Mouse (Mus musculus) right cerebral cortex, adult 18-20 months (tissue): Measurements from ENCODE around the gene Gm10490.

Experiments
- DNase-seq: peaks from one replicate; pipeline ENCODE4 v3.0.0; 2022; ENCODE audit warnings: mixed read lengths

Gm10490 gene

DNA sequence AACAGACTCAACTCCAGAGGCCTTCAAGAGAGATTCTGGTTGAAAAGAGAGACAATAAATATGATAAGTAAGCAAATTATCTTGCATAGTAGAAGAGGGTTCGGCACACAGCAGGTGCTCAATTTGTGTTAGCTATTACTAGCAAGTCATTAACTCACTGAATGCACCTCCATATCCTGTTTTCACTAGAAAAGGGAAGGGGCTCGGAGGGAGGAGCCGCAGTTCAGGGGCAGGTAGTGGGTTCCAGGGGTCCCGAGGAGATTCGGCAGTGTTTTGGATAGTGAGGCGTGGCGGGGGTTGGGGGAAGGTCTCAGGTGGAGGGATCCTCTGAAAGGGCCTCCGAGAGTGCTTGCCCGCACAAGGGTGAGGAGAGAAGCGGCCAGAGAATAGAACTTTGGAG is 17.8 kb downstream of the Gm10490 start:
- DNase-seq: no peak

DNA sequence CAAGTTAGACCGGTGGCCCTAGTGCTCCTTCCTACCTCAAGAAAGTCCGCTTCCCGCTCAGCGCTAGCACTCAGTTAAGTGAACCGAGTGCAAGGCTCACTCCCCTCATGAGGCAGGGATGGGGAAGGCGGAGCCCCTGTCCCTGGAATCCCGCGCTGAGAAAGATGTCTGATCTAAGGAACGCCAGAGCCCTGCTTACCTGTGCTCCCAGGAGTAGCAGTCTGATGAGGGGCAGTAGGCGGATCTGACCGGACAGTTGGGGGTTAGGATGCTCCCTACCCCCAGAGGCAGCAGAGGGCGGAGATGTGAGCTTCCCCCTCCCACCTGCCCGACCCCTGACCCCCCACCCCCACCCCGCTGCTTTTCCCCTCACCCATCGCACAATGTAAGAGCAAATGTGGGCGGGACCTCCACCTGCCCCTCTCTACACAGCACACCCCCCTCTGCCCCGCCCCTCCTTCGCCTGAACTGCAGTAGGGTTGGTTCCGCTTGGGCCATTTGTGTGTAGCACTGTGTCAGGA is 19.0 kb downstream of the Gm10490 start, which contains the start of gene Eras:
Gene Eras, minus strand, starts transcription at position 338 of the 521 bp plus-strand sequence.
- DNase-seq: no peak

- no peak for DNase-seq
Observed at GRCm38 (mm10) chrX:7936874-7937273, 27.5 kb downstream of the Gm10490 start.

- no peak for DNase-seq
Observed at GRCm38 (mm10) chrX:7937667-7938066, 28.3 kb downstream of the Gm10490 start.

DNA sequence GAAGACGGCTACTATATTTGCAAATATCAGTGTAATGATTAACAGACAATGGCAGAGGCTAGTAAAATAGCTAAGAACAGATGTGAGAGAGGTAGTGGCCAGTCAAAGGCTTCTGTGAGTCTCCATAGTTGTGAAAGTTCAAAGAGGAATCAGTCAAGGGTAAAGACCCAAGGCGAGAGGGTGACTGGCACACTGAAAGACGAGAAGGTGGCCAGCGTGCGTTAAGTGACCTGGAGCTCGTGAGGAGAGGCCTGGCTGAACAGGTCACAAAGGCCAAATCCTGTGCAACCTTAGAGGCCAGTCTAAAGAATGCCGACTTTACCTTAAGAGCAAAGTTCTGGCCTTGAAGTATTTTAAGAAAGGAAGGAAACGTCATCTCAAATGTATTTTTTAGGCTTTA is 36.3 kb downstream of the Gm10490 start:
- DNase-seq: no peak

DNA sequence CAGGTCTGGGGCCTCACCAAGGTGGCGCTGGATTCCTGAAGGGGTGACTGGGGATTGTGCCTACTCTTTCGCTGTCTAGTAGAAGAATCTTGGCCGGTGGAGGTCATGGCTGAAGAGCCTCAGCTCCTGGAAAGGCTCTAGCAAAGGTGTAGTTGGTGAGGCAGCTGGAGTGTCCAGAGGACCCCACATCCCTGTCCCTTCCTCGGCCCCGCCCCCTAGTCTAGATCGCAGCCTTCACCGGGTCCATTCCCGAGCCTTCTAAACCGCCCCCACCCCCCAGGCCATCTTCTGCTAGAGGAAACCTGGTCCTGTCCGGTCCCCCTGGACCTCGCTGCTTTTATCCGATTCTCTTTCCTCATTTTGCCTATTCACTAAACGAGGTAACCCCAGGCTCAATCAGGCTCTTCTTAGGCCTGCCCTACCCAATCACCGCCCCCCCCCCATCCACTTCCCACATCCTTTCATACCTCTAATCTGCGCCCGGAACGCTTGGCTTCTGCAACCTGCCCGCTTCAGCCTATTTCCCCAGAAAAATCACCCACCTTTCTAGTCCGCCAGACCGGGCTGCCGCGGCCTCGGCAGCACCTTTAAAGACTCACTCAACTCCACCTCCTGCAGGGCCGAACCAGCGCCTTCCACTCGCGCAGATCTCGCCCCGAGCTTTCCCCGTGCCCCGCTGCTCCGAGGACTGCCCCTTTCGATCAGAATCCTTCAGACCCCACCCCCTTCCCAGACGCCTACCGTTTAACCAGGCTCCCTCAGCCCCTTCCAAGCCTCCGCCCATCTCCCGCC is 38.0 kb downstream of the Gm10490 start, which contains the start of gene Hdac6:
Gene Hdac6, minus strand, starts transcription at position 782 of the 792 bp plus-strand sequence.
- no peak for DNase-seq

- DNase-seq: peak; percentile 95
Observed at GRCm38 (mm10) chrX:7947900-7948492, 38.7 kb downstream of the Gm10490 start.

GRCm38 (mm10) chrX:7950091-7950490 is 40.7 kb downstream of the Gm10490 start:
- no peak for DNase-seq

DNA sequence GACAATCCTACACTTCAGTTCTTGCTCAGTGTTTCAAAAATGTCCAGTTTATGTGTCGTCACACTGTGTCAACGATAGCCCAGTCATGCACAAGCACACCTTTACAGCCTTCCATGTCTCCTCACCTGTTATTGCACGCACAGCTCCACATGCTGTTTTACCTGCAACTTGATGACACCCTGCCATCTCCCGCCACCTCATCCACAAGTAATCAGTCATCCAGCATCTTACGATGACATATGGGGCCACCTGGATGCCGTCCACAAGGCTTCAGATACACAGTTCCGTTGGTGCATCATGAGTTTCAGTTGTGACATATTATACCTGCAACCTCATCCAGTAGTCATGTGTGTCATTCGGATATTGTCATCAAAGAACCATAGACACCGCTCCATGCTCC is 49.5 kb downstream of the Gm10490 start:
- no peak for DNase-seq
